Mouse (Mus musculus): ENCODE results near the gene Pde4c. TPM values are rescaled to one million over a fixed set of nuclear protein-coding genes. Genes with fewer than 3 reads are reported as not detected.

The Pde4c gene
- polyA plus RNA-seq, 1 experiment from 2014 or later = 1.3 TPM

DNA sequence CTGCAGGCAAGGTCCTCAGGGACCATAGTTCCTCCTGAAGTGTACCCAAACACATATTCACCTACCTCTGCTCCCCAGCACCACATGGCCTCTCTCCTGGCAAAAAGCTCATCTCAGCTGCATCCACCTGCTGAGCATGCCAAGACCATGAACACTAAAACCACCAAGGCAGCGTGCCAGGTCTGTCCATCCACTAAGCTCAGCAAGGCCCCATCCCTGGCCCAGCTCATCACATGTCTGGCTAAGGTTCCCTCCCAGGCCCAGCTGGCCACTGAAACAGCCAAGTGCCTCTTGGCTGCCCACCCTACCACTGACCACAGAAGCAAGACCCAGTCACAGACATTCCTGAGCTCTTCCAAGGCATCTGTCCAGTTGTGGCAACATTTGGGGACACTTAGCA is 13.2 kb upstream of the Pde4c start:
- Histone ChIP-seq H3K36me3 (ENCODE audit: control insufficient read depth, insufficient read depth, low read length) (no peaks in the 10 kb centered on the region), H3K4me3 (ENCODE audit: low read depth, low read length) (no peak overlapping the region), H3K4me2 (no peak overlapping the region), H3K9ac (ENCODE audit: low read depth, low read length) (no peak overlapping the region), H3K27me3 (replicated peaks; ENCODE audit: control insufficient read depth, insufficient read depth, low read length) (no peaks in the 10 kb centered on the region), H3K4me1 (replicated peaks; ENCODE audit: control insufficient read depth, insufficient read depth, low read length) (no peaks in the 10 kb centered on the region), H3K27ac (ENCODE audit: low read depth, low read length) (no peak overlapping the region), H3K9me3 (ENCODE audit: control insufficient read depth, low read length) (no peaks in the 10 kb centered on the region)
- DNase-seq (ENCODE audit: low spot score) = no peak
- ATAC-seq (replicated peaks; ENCODE audit: low FRiP score) = no peak
- WGBS = 75% methylated on average over 1 of the region's 1 CpGs

DNA sequence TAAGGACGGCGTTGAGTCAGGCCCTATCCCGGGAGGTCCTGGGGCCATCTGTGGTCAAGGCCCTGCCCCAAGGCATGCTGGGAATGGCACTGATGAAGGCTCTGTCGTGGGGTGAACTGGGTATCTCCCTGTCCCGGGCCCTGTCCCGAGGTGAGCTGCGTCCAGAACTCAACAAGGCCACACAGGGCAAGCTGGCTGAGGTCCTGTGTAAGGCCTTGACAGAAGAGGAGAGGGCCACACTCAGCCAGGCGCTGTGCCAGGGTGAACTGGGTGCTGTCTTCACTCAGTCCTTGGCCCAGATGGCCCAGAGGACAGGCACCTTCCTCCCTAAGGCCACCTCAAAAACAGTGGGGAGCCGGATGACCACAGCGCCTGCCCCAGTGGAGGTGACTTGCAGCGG is 12.5 kb upstream of the Pde4c start:
- Histone ChIP-seq H3K9ac (ENCODE audit: low read depth, low read length) (no peak overlapping the region), H3K36me3 (ENCODE audit: control insufficient read depth, insufficient read depth, low read length) (no peaks in the 10 kb centered on the region), H3K27ac (ENCODE audit: low read depth, low read length) (no peak overlapping the region), H3K4me2 (no peak overlapping the region), H3K27me3 (replicated peaks; ENCODE audit: control insufficient read depth, insufficient read depth, low read length) (no peaks in the 10 kb centered on the region), H3K4me1 (replicated peaks; ENCODE audit: control insufficient read depth, insufficient read depth, low read length) (no peaks in the 10 kb centered on the region), H3K4me3 (ENCODE audit: low read depth, low read length) (no peak overlapping the region), H3K9me3 (ENCODE audit: control insufficient read depth, low read length) (no peaks in the 10 kb centered on the region)
- DNase-seq (ENCODE audit: low spot score) = no peak
- ATAC-seq (replicated peaks; ENCODE audit: low FRiP score) = no peak
- WGBS = 76% methylated on average over 11 of the region's 11 CpGs

DNA sequence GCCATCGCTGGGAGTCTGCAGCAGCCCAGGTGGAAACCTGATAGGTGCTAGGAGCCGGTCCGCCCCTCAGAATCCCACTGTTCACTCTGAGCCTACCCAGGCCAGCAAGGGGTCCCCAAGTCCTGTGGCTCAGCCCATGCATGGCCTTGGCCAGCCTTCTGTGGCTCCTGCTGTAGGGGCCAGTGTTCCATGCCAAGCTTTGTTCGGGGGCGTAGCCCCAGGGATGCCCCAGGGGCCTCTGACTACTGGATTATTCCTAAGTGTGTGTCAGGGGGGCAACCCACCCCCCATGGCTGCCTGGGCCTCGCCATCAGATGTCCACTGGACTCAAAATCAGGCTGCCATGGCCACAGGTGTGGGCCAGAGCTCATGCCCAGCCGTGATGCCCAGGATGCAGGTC is 9.5 kb upstream of the Pde4c start:
- no peak overlapping the region for H3K4me3 ChIP-seq (ENCODE audit: low read depth, low read length)
- no peak for DNase-seq (ENCODE audit: low spot score)
- WGBS = 80% methylated on average over 7 of the region's 7 CpGs
- no peaks in the 10 kb centered on the region for H3K9me3 ChIP-seq (ENCODE audit: control insufficient read depth, low read length)
- H3K4me1 ChIP-seq (replicated peaks; ENCODE audit: control insufficient read depth, insufficient read depth, low read length) = no peaks in the 10 kb centered on the region; the same call in 1 of the 2 replicates
- no peak overlapping the region for H3K27ac ChIP-seq (ENCODE audit: low read depth, low read length)
- peaks cover 2% of the 10 kb centered on the region; the same call in 1 of the 2 replicates for H3K27me3 ChIP-seq (replicated peaks; ENCODE audit: control insufficient read depth, insufficient read depth, low read length)
- no peak overlapping the region for H3K9ac ChIP-seq (ENCODE audit: low read depth, low read length)
- H3K36me3 ChIP-seq (ENCODE audit: control insufficient read depth, insufficient read depth, low read length) = no peaks in the 10 kb centered on the region
- ATAC-seq (replicated peaks; ENCODE audit: low FRiP score) = no peak
- no peak overlapping the region for H3K4me2 ChIP-seq

DNA sequence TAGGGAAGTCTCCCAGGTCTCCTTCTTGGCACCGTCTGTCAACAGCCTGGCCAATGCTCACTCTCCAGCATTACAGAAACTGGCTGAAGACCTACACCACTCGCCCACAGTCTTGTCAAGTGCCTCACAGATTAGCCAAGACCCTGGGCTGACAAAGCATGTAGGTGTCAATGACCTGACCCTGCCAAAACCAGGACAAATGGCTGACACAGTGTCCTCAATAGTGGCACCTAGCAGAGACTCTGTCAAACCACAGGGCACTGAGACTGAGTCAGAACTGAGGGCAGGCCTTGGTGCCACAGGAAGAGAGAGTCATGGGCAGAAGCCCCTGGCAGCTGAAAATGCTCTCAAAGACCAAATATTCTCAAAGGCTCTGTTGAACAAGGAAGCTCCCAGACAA is 8.4 kb upstream of the Pde4c start:
- no peaks in the 10 kb centered on the region for H3K36me3 ChIP-seq (ENCODE audit: control insufficient read depth, insufficient read depth, low read length)
- DNase-seq (ENCODE audit: low spot score) (no peak), ATAC-seq (replicated peaks; ENCODE audit: low FRiP score) (no peak)
- no peaks in the 10 kb centered on the region; the same call in 1 of the 2 replicates for H3K4me1 ChIP-seq (replicated peaks; ENCODE audit: control insufficient read depth, insufficient read depth, low read length)
- H3K27me3 ChIP-seq (replicated peaks; ENCODE audit: control insufficient read depth, insufficient read depth, low read length) = peaks cover 2% of the 10 kb centered on the region; the same call in 1 of the 2 replicates
- no peaks in the 10 kb centered on the region for H3K9me3 ChIP-seq (ENCODE audit: control insufficient read depth, low read length)
- no peak overlapping the region for H3K27ac ChIP-seq (ENCODE audit: low read depth, low read length)
- H3K4me2 ChIP-seq = no peak overlapping the region
- no peak overlapping the region for H3K4me3 ChIP-seq (ENCODE audit: low read depth, low read length)
- no peak overlapping the region for H3K9ac ChIP-seq (ENCODE audit: low read depth, low read length)
- WGBS = 60% methylated on average over 2 of the region's 2 CpGs

DNA sequence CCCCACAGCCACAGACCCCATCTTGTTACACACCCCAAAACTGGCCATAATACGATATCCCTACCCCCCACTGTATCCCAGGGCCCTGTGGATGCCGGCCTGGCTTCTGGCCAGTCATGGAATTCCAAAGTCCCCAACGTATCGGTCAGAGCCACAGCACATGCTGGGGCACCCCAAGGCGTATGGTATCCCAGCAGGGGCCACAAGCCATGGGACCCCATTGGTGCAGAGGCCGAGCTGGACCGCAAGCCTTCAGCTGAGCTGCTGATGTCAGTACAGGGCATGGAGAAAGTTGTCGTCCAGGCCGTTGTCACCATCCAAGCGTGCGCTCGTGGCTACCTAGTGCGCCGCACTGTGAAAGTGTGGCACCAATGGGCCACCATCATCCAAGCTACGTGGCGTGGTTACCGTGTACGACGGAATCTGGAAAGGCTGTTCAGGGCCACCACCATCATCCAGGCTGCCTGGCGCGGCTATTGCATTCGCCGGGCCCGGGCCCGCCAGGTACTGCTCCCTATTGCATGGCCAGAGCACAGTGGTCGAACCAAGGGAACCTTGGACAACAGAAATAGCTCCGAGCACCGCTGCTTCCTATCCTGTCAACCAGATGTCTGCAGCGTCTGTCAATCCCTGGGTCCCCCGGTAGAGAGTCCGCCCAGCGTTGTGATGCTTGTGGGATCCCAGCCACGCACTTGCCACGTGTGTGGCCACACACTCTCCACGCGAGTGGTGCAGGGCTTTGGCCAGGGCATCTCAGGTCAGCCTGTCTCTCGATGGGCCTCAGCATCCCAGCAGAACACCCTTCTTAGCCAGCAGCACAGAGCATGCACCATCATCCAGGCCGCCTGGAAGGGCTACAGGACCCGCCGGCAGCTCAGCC is 6.8 kb upstream of the Pde4c start:
- Histone ChIP-seq H3K9ac (ENCODE audit: low read depth, low read length) (no peak overlapping the region), H3K27ac (ENCODE audit: low read depth, low read length) (no peak overlapping the region), H3K4me1 (replicated peaks; ENCODE audit: control insufficient read depth, insufficient read depth, low read length) (no peaks in the 10 kb centered on the region; the same call in 1 of the 2 replicates), H3K27me3 (replicated peaks; ENCODE audit: control insufficient read depth, insufficient read depth, low read length) (peaks cover 2% of the 10 kb centered on the region; the same call in 1 of the 2 replicates), H3K4me3 (ENCODE audit: low read depth, low read length) (no peak overlapping the region), H3K36me3 (ENCODE audit: control insufficient read depth, insufficient read depth, low read length) (no peaks in the 10 kb centered on the region), H3K4me2 (no peak overlapping the region), H3K9me3 (ENCODE audit: control insufficient read depth, low read length) (no peaks in the 10 kb centered on the region)
- DNase-seq (ENCODE audit: low spot score) = no peak
- WGBS = 74% methylated on average over 40 of the region's 40 CpGs
- ATAC-seq (replicated peaks; ENCODE audit: low FRiP score) = no peak

DNA sequence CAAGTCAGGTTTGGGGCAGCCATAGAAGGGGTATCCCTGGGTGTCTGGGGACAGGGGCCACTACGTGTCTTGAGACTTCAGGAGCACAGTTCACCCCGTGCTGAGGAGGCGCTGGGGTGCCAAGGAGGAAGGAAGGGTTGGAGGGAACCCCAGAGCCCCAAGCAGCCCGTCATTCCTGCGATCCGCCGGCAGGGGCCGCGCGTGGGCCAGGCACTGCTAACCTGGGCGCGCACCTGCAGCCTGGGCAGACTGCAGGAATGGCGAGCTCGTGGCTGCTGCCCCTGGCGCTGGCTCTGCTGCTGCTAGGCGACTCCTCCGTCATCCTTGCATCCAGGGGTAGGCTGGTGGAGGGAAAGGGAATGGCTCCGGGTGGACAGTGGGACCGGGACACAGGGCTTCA is 5.2 kb upstream of the Pde4c start, which contains the start of gene Gm3336:
Gene Gm3336, plus strand, starts transcription at position 247 of the 400 bp plus-strand sequence.
- Histone ChIP-seq H3K9me3 (ENCODE audit: control insufficient read depth, low read length) (no peaks in the 10 kb centered on the region), H3K4me3 (ENCODE audit: low read depth, low read length) (no peak within 1 kb of the TSS; the same call in 1 of the 2 replicates), H3K4me1 (replicated peaks; ENCODE audit: control insufficient read depth, insufficient read depth, low read length) (no peaks in the 10 kb centered on the region; the same call in 1 of the 2 replicates), H3K36me3 (ENCODE audit: control insufficient read depth, insufficient read depth, low read length) (no peaks in the 10 kb centered on the region), H3K4me2 (peak within 1 kb of the TSS; percentile 19; the same call in 1 of the 2 replicates), H3K9ac (ENCODE audit: low read depth, low read length) (no peak within 1 kb of the TSS), H3K27ac (ENCODE audit: low read depth, low read length) (no peak within 1 kb of the TSS), H3K27me3 (replicated peaks; ENCODE audit: control insufficient read depth, insufficient read depth, low read length) (peaks cover 2% of the 10 kb centered on the region; the same call in 1 of the 2 replicates)
- 1% methylated on average over 19 of the region's 19 CpGs for WGBS
- ATAC-seq (replicated peaks; ENCODE audit: low FRiP score) (peak; percentile 32; the same call in 1 of the 2 replicates), DNase-seq (ENCODE audit: low spot score) (peak; percentile 61)

DNA sequence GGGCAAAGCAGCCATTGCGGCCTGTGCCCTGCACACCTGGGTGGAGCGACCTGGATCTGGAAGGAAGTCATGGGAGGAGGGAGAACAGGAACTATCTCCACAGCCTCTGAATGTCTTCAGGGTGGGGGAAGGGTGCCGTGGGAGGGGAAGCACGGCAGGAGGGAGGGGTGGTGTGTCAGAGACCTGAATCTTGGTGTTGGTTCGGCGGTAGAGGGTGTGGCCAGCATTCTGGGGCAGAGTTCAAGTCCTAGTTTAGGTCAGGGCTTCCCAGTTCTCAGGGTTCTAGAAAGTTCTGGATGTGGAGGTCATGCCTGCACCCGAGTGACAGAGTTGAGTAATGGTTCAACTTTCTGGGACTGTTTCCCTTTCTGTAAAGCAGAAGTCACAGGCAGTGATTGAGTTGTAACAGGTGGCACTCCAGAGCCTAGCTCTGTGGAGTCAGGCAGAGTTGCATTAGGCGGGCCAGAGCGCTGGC is 3.7 kb upstream of the Pde4c start:
- 46% methylated on average over 9 of the region's 9 CpGs for WGBS
- Histone ChIP-seq H3K9me3 (ENCODE audit: control insufficient read depth, low read length) (no peaks in the 10 kb centered on the region), H3K27me3 (replicated peaks; ENCODE audit: control insufficient read depth, insufficient read depth, low read length) (peaks cover 2% of the 10 kb centered on the region; the same call in 1 of the 2 replicates), H3K36me3 (ENCODE audit: control insufficient read depth, insufficient read depth, low read length) (no peaks in the 10 kb centered on the region), H3K27ac (ENCODE audit: low read depth, low read length) (no peak overlapping the region), H3K9ac (ENCODE audit: low read depth, low read length) (no peak overlapping the region; the same call in 1 of the 2 replicates), H3K4me1 (replicated peaks; ENCODE audit: control insufficient read depth, insufficient read depth, low read length) (no peaks in the 10 kb centered on the region; the same call in 1 of the 2 replicates), H3K4me3 (ENCODE audit: low read depth, low read length) (no peak overlapping the region), H3K4me2 (no peak overlapping the region)
- ATAC-seq (replicated peaks; ENCODE audit: low FRiP score) = no peak
- DNase-seq (ENCODE audit: low spot score) = no peak

DNA sequence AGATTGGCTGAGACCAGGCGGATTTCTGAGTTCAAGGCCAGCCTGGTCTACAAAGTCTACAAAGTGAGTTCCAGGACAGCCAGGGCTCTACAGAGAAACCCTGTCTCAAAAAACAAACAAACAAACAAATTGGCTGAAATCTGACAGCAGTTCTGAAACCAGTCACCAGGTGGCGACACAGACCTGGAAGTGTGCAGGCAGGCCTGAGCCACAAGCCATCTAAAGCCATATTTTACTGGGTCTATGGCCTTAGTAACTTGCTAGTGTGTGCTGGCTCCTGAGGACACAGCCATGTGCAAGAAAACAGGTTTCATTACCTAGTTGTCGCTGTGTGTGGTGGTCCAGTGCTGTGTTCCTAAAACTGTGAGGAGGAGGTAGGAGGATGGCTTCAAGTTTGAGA is 2.8 kb upstream of the Pde4c start:
- DNase-seq (ENCODE audit: low spot score) (peak; percentile 65), ATAC-seq (replicated peaks; ENCODE audit: low FRiP score) (no peak)
- Histone ChIP-seq H3K4me2 (no peak overlapping the region), H3K9ac (ENCODE audit: low read depth, low read length) (no peak overlapping the region), H3K4me3 (ENCODE audit: low read depth, low read length) (no peak overlapping the region), H3K4me1 (replicated peaks; ENCODE audit: control insufficient read depth, insufficient read depth, low read length) (no peaks in the 10 kb centered on the region; the same call in 1 of the 2 replicates), H3K27me3 (replicated peaks; ENCODE audit: control insufficient read depth, insufficient read depth, low read length) (peaks cover 3% of the 10 kb centered on the region), H3K27ac (ENCODE audit: low read depth, low read length) (no peak overlapping the region), H3K9me3 (ENCODE audit: control insufficient read depth, low read length) (no peaks in the 10 kb centered on the region), H3K36me3 (ENCODE audit: control insufficient read depth, insufficient read depth, low read length) (no peaks in the 10 kb centered on the region)
- WGBS = 7% methylated on average over 3 of the region's 3 CpGs
